Mouse (Mus musculus): ENCODE measurements at regions not wholly inside any gene's neighbourhood (a gene's known extent, or its start where the extent isn't known, plus 50 kb on each side); places are given as distances from the start of the nearest gene placed in this dataset.

GRCm38 (mm10) chr9:113021866-113022645 lies 686.0 kb downstream of the Pdcd6ip start:
- TF ChIP-seq CTCF (IDR thresholded peaks at IDR 0.05; ENCODE audit: borderline replicate concordance, extremely low read depth, insufficient read depth, insufficient read length) (no peak), POLR2A (IDR thresholded peaks at IDR 0.05; ENCODE audit: borderline replicate concordance, extremely low read depth, insufficient read depth, insufficient read length, poor library complexity, severe bottlenecking) (no peak)
